Mouse (Mus musculus): ENCODE measurements at regions not wholly inside any gene's neighbourhood (a gene's known extent, or its start where the extent isn't known, plus 50 kb on each side); places are given as distances from the start of the nearest gene placed in this dataset.

- ATAC-seq (replicated peaks in 1 of 2; ENCODE audit: insufficient read depth in 1 of 2, low FRiP score in 2 of 2, low TSS enrichment in 1 of 2, low read depth in 1 of 2, poor library complexity in 2 of 2, severe bottlenecking in 2 of 2), result no peak
Measured at GRCm38 (mm10) chr9:118294011-118294410, 144.0 kb upstream of the Cmc1 start.

- no peak for ATAC-seq (replicated peaks in 1 of 2; ENCODE audit: insufficient read depth in 1 of 2, low FRiP score in 2 of 2, low TSS enrichment in 1 of 2, low read depth in 1 of 2, poor library complexity in 2 of 2, severe bottlenecking in 2 of 2)
Measured at GRCm38 (mm10) chr9:118302785-118303384, 152.9 kb upstream of the Cmc1 start.

GRCm38 (mm10) chr9:118318357-118319140, 159.5 kb upstream of the Eomes start:
- ATAC-seq (replicated peaks in 1 of 2; ENCODE audit: insufficient read depth in 1 of 2, low FRiP score in 2 of 2, low TSS enrichment in 1 of 2, low read depth in 1 of 2, poor library complexity in 2 of 2, severe bottlenecking in 2 of 2), result no peak

GRCm38 (mm10) chr9:118323796-118324195, 154.2 kb upstream of the Eomes start:
- ATAC-seq (replicated peaks in 1 of 2; ENCODE audit: insufficient read depth in 1 of 2, low FRiP score in 2 of 2, low TSS enrichment in 1 of 2, low read depth in 1 of 2, poor library complexity in 2 of 2, severe bottlenecking in 2 of 2), result no peak

- no peak for ATAC-seq (replicated peaks in 1 of 2; ENCODE audit: insufficient read depth in 1 of 2, low FRiP score in 2 of 2, low TSS enrichment in 1 of 2, low read depth in 1 of 2, poor library complexity in 2 of 2, severe bottlenecking in 2 of 2)
Measured at GRCm38 (mm10) chr9:118326656-118327055, 151.4 kb upstream of the Eomes start.

GRCm38 (mm10) chr9:118327904-118328303, 150.1 kb upstream of the Eomes start:
- no peak for ATAC-seq (replicated peaks in 1 of 2; ENCODE audit: insufficient read depth in 1 of 2, low FRiP score in 2 of 2, low TSS enrichment in 1 of 2, low read depth in 1 of 2, poor library complexity in 2 of 2, severe bottlenecking in 2 of 2)

- ATAC-seq (replicated peaks in 1 of 2; ENCODE audit: insufficient read depth in 1 of 2, low FRiP score in 2 of 2, low TSS enrichment in 1 of 2, low read depth in 1 of 2, poor library complexity in 2 of 2, severe bottlenecking in 2 of 2), result no peak
Measured at GRCm38 (mm10) chr9:118341401-118341800, 136.6 kb upstream of the Eomes start.

- ATAC-seq (replicated peaks in 1 of 2; ENCODE audit: insufficient read depth in 1 of 2, low FRiP score in 2 of 2, low TSS enrichment in 1 of 2, low read depth in 1 of 2, poor library complexity in 2 of 2, severe bottlenecking in 2 of 2), result no peak
Measured at GRCm38 (mm10) chr9:118354911-118355310, 123.1 kb upstream of the Eomes start.

GRCm38 (mm10) chr9:118357406-118357805, 120.6 kb upstream of the Eomes start:
- no peak for ATAC-seq (replicated peaks in 1 of 2; ENCODE audit: insufficient read depth in 1 of 2, low FRiP score in 2 of 2, low TSS enrichment in 1 of 2, low read depth in 1 of 2, poor library complexity in 2 of 2, severe bottlenecking in 2 of 2)

- ATAC-seq (replicated peaks in 1 of 2; ENCODE audit: insufficient read depth in 1 of 2, low FRiP score in 2 of 2, low TSS enrichment in 1 of 2, low read depth in 1 of 2, poor library complexity in 2 of 2, severe bottlenecking in 2 of 2), result no peak
Measured at GRCm38 (mm10) chr9:118363929-118364328, 114.1 kb upstream of the Eomes start.

- no peak for ATAC-seq (replicated peaks in 1 of 2; ENCODE audit: insufficient read depth in 1 of 2, low FRiP score in 2 of 2, low TSS enrichment in 1 of 2, low read depth in 1 of 2, poor library complexity in 2 of 2, severe bottlenecking in 2 of 2)
Measured at GRCm38 (mm10) chr9:118365431-118365830, 112.6 kb upstream of the Eomes start.

GRCm38 (mm10) chr9:118367314-118367713, 110.7 kb upstream of the Eomes start:
- no peak for ATAC-seq (replicated peaks in 1 of 2; ENCODE audit: insufficient read depth in 1 of 2, low FRiP score in 2 of 2, low TSS enrichment in 1 of 2, low read depth in 1 of 2, poor library complexity in 2 of 2, severe bottlenecking in 2 of 2)

GRCm38 (mm10) chr9:118370581-118370980, 107.4 kb upstream of the Eomes start:
- no peak for ATAC-seq (replicated peaks in 1 of 2; ENCODE audit: insufficient read depth in 1 of 2, low FRiP score in 2 of 2, low TSS enrichment in 1 of 2, low read depth in 1 of 2, poor library complexity in 2 of 2, severe bottlenecking in 2 of 2)

GRCm38 (mm10) chr9:118374680-118375079, 103.3 kb upstream of the Eomes start:
- ATAC-seq (replicated peaks in 1 of 2; ENCODE audit: insufficient read depth in 1 of 2, low FRiP score in 2 of 2, low TSS enrichment in 1 of 2, low read depth in 1 of 2, poor library complexity in 2 of 2, severe bottlenecking in 2 of 2), result no peak

- ATAC-seq (replicated peaks in 1 of 2; ENCODE audit: insufficient read depth in 1 of 2, low FRiP score in 2 of 2, low TSS enrichment in 1 of 2, low read depth in 1 of 2, poor library complexity in 2 of 2, severe bottlenecking in 2 of 2), result peak; percentile 7 to 12; a peak in 1 of 4 replicates
Measured at GRCm38 (mm10) chr9:118379055-118379454, 99.0 kb upstream of the Eomes start.

- ATAC-seq (replicated peaks in 1 of 2; ENCODE audit: insufficient read depth in 1 of 2, low FRiP score in 2 of 2, low TSS enrichment in 1 of 2, low read depth in 1 of 2, poor library complexity in 2 of 2, severe bottlenecking in 2 of 2), result no peak
Measured at GRCm38 (mm10) chr9:118382532-118382931, 95.5 kb upstream of the Eomes start.

GRCm38 (mm10) chr9:118384610-118385009, 93.4 kb upstream of the Eomes start:
- no peak for ATAC-seq (replicated peaks in 1 of 2; ENCODE audit: insufficient read depth in 1 of 2, low FRiP score in 2 of 2, low TSS enrichment in 1 of 2, low read depth in 1 of 2, poor library complexity in 2 of 2, severe bottlenecking in 2 of 2)

GRCm38 (mm10) chr9:118387631-118388030, 90.4 kb upstream of the Eomes start:
- no peak for ATAC-seq (replicated peaks in 1 of 2; ENCODE audit: insufficient read depth in 1 of 2, low FRiP score in 2 of 2, low TSS enrichment in 1 of 2, low read depth in 1 of 2, poor library complexity in 2 of 2, severe bottlenecking in 2 of 2)

Measured in hematopoietic stem cell, adult 5-6 weeks (primary cell).